Mouse (Mus musculus) small intestine, adult 2 months (tissue): Measurements from ENCODE around the gene Ttl.

Experiments used
- CTCF ChIP-seq: fragments of 200-500 bp; IDR thresholded peaks from 2 replicates; pipeline ENCODE4 v1.5.1; 2012; ENCODE audit warnings: low read depth, mild to moderate bottlenecking, control low read depth, inconsistent platforms, low read length, moderate library complexity, mixed read lengths; ENCODE audit not compliant: insufficient replicate concordance, insufficient read length; ENCODE audit errors: extremely low read depth
- POLR2A ChIP-seq: fragments of 200-500 bp; IDR thresholded peaks from 2 replicates; pipeline ENCODE4 v1.6.1; 2012; ENCODE audit warnings: low read depth, mild to moderate bottlenecking, control low read depth, inconsistent platforms, low read length, moderate library complexity

DNA sequence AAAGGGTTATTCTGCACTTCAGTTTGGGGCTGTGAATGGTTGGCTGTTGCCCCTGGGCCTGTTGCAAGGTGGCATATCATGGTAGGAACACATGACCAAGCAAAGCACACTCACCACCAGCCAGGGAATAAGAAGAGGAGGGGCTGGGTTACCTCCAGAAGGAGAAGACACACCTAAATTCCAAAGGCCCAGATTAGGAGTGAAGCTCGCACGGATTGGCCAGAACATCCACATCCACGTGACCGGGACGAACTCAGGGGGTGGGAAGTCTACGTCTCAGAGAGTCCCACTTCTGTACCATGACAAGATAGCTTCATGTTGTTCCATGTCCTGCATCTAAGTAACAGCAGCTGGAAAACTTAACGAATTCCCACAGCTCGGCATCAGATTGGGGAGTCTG lies 8.5 kb upstream of the Ttl start:
- TF ChIP-seq POLR2A = no peak
- TF ChIP-seq CTCF = no peak
